Mouse (Mus musculus): ENCODE data around the gene Frmd6.

Frmd6 gene

GRCm38 (mm10) chr12:70824729-70825650 is at the start of gene Frmd6:
Gene Frmd6 (plus strand): TSS chr12:70825514.
- DNase-seq (ENCODE audit: inconsistent age in 2 of 2, low spot score in 1 of 2) = peak; percentile 94 to 98

- no peak for DNase-seq (ENCODE audit: inconsistent age in 2 of 2, low spot score in 1 of 2)
Observed at GRCm38 (mm10) chr12:70775609-70776008, 49.7 kb upstream of the Frmd6 start.

- DNase-seq (ENCODE audit: inconsistent age in 2 of 2, low spot score in 1 of 2) = peak in 1 of 2 experiments; percentile 51
Observed at GRCm38 (mm10) chr12:70776683-70777082, 48.6 kb upstream of the Frmd6 start.

GRCm38 (mm10) chr12:70777466-70777865 is 47.8 kb upstream of the Frmd6 start:
- DNase-seq (ENCODE audit: inconsistent age in 2 of 2, low spot score in 1 of 2) = peak in 1 of 2 experiments; percentile 60

GRCm38 (mm10) chr12:70777866-70778265 is 47.4 kb upstream of the Frmd6 start:
- peak; percentile 72 to 85 for DNase-seq (ENCODE audit: inconsistent age in 2 of 2, low spot score in 1 of 2)

- DNase-seq (ENCODE audit: inconsistent age in 2 of 2, low spot score in 1 of 2) = peak in 1 of 2 experiments; percentile 75
Observed at GRCm38 (mm10) chr12:70778271-70778670, 47.0 kb upstream of the Frmd6 start.

- DNase-seq (ENCODE audit: inconsistent age in 2 of 2, low spot score in 1 of 2) = peak; percentile 77 to 86
Observed at GRCm38 (mm10) chr12:70778724-70779123, 46.6 kb upstream of the Frmd6 start.

GRCm38 (mm10) chr12:70783049-70783448 is 42.3 kb upstream of the Frmd6 start:
- no peak for DNase-seq (ENCODE audit: inconsistent age in 2 of 2, low spot score in 1 of 2)

GRCm38 (mm10) chr12:70783475-70784239 is 41.7 kb upstream of the Frmd6 start:
- no peak for DNase-seq (ENCODE audit: inconsistent age in 2 of 2, low spot score in 1 of 2)

GRCm38 (mm10) chr12:70784240-70784705 is 41.0 kb upstream of the Frmd6 start:
- no peak for DNase-seq (ENCODE audit: inconsistent age in 2 of 2, low spot score in 1 of 2)

- DNase-seq (ENCODE audit: inconsistent age in 2 of 2, low spot score in 1 of 2) = no peak
Observed at GRCm38 (mm10) chr12:70789341-70789740, 36.0 kb upstream of the Frmd6 start.

- DNase-seq (ENCODE audit: inconsistent age in 2 of 2, low spot score in 1 of 2) = no peak
Observed at GRCm38 (mm10) chr12:70793291-70793690, 32.0 kb upstream of the Frmd6 start.

GRCm38 (mm10) chr12:70794543-70795388 is 30.5 kb upstream of the Frmd6 start:
- peak; percentile 52 to 74 for DNase-seq (ENCODE audit: inconsistent age in 2 of 2, low spot score in 1 of 2)

- DNase-seq (ENCODE audit: inconsistent age in 2 of 2, low spot score in 1 of 2) = no peak
Observed at GRCm38 (mm10) chr12:70795389-70795711, 30.0 kb upstream of the Frmd6 start.

GRCm38 (mm10) chr12:70798496-70798895 is 26.8 kb upstream of the Frmd6 start:
- peak in 1 of 2 experiments; percentile 8 for DNase-seq (ENCODE audit: inconsistent age in 2 of 2, low spot score in 1 of 2)

- peak; percentile 48 to 75 for DNase-seq (ENCODE audit: inconsistent age in 2 of 2, low spot score in 1 of 2)
Observed at GRCm38 (mm10) chr12:70799231-70800002, 25.9 kb upstream of the Frmd6 start.

GRCm38 (mm10) chr12:70800086-70800485 is 25.2 kb upstream of the Frmd6 start:
- peak in 1 of 2 experiments; percentile 23 for DNase-seq (ENCODE audit: inconsistent age in 2 of 2, low spot score in 1 of 2)

GRCm38 (mm10) chr12:70801361-70801760 is 24.0 kb upstream of the Frmd6 start:
- DNase-seq (ENCODE audit: inconsistent age in 2 of 2, low spot score in 1 of 2) = peak; percentile 48 to 79

- DNase-seq (ENCODE audit: inconsistent age in 2 of 2, low spot score in 1 of 2) = no peak
Observed at GRCm38 (mm10) chr12:70803494-70803893, 21.8 kb upstream of the Frmd6 start.

- DNase-seq (ENCODE audit: inconsistent age in 2 of 2, low spot score in 1 of 2) = peak in 1 of 2 experiments; percentile 47
Observed at GRCm38 (mm10) chr12:70804989-70805388, 20.3 kb upstream of the Frmd6 start.

Data from adrenal gland, adult (tissue).